Mouse (Mus musculus) large intestine, adult 2 months (tissue): ENCODE results near the gene Pomgnt2. TPM values are rescaled to one million over a fixed set of nuclear protein-coding genes. Genes with fewer than 3 reads are reported as not detected.

Experiments used
- polyA plus RNA-seq: library from polyadenylated mRNA; depleted of rRNA; stranded (reverse); fragments of >200 nt; gene quantifications from 2 replicates; pipeline ENCODE4 v1.2.3, GENCODE M21; 2012; rRNA removed

The Pomgnt2 gene
- polyA plus RNA-seq, 1 experiment: 8.2 TPM

Other genes with a start within 250 kb of the Pomgnt2 start
- 8.1 and 9.4 TPM in 2 replicates for gene Zfp651, start 237.8 kb downstream of the Pomgnt2 start, polyA plus RNA-seq
- gene Klhl40, start 219.5 kb downstream of the Pomgnt2 start, polyA plus RNA-seq: 0.06 and 0.11 TPM in 2 replicates
- 4.2 and 4.9 TPM in 2 replicates for gene Hhatl, start 204.6 kb downstream of the Pomgnt2 start, polyA plus RNA-seq
- 0.21 and 0.30 TPM in 2 replicates for gene Ccdc13, start 157.6 kb downstream of the Pomgnt2 start, polyA plus RNA-seq
- gene Higd1a, start 138.7 kb downstream of the Pomgnt2 start, polyA plus RNA-seq: 18.4 and 29.0 TPM in 2 replicates
- gene Ackr2, start 98.8 kb downstream of the Pomgnt2 start, polyA plus RNA-seq: 1.5 TPM in 2 replicates
- gene Cyp8b1, start 80.8 kb downstream of the Pomgnt2 start, polyA plus RNA-seq: 0.07 and 0.09 TPM in 2 replicates
- 0.72 and 0.86 TPM in 2 replicates for gene Fam198a, start 46.1 kb downstream of the Pomgnt2 start, polyA plus RNA-seq
- gene Snrk, start 120.2 kb upstream of the Pomgnt2 start, polyA plus RNA-seq: 26.9 and 51.1 TPM in 2 replicates